Mouse (Mus musculus) kidney, adult 2 months (tissue): ENCODE results near the gene Gosr2. TPM values are rescaled to one million over a fixed set of nuclear protein-coding genes. Genes with fewer than 3 reads are reported as not detected.

Experiments
- DNase-seq: peaks from one replicate; pipeline ENCODE4 v3.0.0; 2021
- H3K27ac ChIP-seq: fragments of 200-500 bp; 2 replicates; pipeline ENCODE4 v1.5.1; 2012; ENCODE audit warnings: low read depth, low read length, control low read depth, inconsistent platforms; ENCODE audit not compliant: insufficient read depth
- H3K27me3 ChIP-seq: fragments of 200-500 bp; replicated peaks from 2 replicates; pipeline ENCODE4 v1.6.1; 2012; ENCODE audit warnings: mild to moderate bottlenecking, moderate library complexity, low read length, inconsistent platforms; ENCODE audit not compliant: control insufficient read depth, insufficient read depth
- H3K36me3 ChIP-seq: fragments of 200-500 bp; 2 replicates; pipeline ENCODE4 v1.6.1; 2012; ENCODE audit warnings: mild to moderate bottlenecking, moderate library complexity, low read length, inconsistent platforms; ENCODE audit not compliant: control insufficient read depth, insufficient read depth
- H3K4me1 ChIP-seq: fragments of 200-500 bp; 2 replicates; pipeline ENCODE4 v1.6.1; 2011; ENCODE audit warnings: low read length; ENCODE audit not compliant: control insufficient read depth, insufficient read depth
- H3K4me3 ChIP-seq: fragments of 200-500 bp; 2 replicates; pipeline ENCODE4 v1.5.1; 2011; ENCODE audit warnings: mild to moderate bottlenecking, low read depth, low read length, control low read depth; ENCODE audit not compliant: insufficient read depth
- CTCF ChIP-seq: fragments of 200-500 bp; conservative IDR thresholded peaks from 2 replicates; pipeline ENCODE4 v1.5.1; 2011; ENCODE audit warnings: low read depth, mild to moderate bottlenecking, control low read depth, low read length, moderate library complexity, mixed read lengths; ENCODE audit not compliant: insufficient read depth, insufficient read length
- POLR2A ChIP-seq: fragments of 200-500 bp; IDR thresholded peaks from one replicate; pipeline ENCODE4 v1.6.1; 2011; ENCODE audit warnings: low read depth, low read length, control low read depth
- WGBS: fragments of 180-500 bp; shearing (Covaris S2); methylation state at CpG from one replicate; pipeline ENCODE4 v1.1.7; 2018; 5-methylcytosine and 5-hydroxymethylcytosine counted together
- polyA plus RNA-seq: library from polyadenylated mRNA; depleted of rRNA; stranded (reverse); fragments of >200 nt; gene quantifications from 2 replicates; pipeline ENCODE4 v1.2.3, GENCODE M21; 2012

Gosr2 gene
- polyA plus RNA-seq, 1 experiment = 101 TPM

DNA sequence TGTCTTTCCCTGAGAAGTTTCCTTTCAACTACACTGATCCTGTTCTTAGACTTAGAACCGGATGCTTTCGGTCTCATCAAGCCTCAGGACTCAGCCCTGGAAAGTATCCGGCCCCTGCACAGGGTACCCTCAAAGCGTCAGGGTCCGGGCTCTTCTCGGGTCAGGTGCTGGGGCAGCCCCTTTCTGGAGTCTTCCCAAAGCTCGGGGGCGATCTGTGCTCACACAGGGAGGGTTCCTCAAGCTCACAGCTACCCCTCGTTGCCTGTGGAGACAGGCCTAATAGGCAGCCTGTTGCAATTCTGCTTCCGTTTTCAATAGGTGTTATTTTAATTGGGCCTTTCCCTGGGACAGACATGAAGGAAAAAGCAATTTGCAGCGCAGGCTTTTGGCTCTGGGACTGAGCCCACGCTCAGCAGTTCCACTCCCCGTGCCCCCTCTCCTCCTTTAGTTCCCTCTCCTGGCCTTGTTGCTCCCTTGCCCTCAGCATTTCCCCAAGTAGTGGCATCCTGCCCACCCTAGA lies 30.7 kb downstream of the Gosr2 start:
- H3K4me1 ChIP-seq = no peaks in the 10 kb centered on the region

GRCm38 (mm10) chr11:103666181-103666906 lies 31.4 kb downstream of the Gosr2 start:
- Histone ChIP-seq H3K36me3 (no peaks in the 10 kb centered on the region), H3K4me1 (no peaks in the 10 kb centered on the region), H3K4me3 (no peak overlapping the region), H3K27me3 (no peaks in the 10 kb centered on the region), H3K27ac (no peak overlapping the region)
- WGBS = 39% methylated on average over 10 of the region's 10 CpGs
- DNase-seq = no peak
- TF ChIP-seq CTCF (no peak), POLR2A (no peak)

More for the DNA sequence above, 30.7 kb downstream of the Gosr2 start:
- Histone ChIP-seq H3K27ac (no peak overlapping the region), H3K4me3 (no peak overlapping the region), H3K36me3 (no peaks in the 10 kb centered on the region), H3K27me3 (no peaks in the 10 kb centered on the region)
- WGBS = 55% methylated on average over 13 of the region's 13 CpGs
- no peak for DNase-seq
- TF ChIP-seq POLR2A = no peak
- no peak for TF ChIP-seq CTCF

GRCm38 (mm10) chr11:103665695-103666094 lies 32.0 kb downstream of the Gosr2 start:
- Histone ChIP-seq H3K4me1 (no peaks in the 10 kb centered on the region), H3K36me3 (no peaks in the 10 kb centered on the region), H3K27ac (no peak overlapping the region), H3K4me3 (no peak overlapping the region), H3K27me3 (no peaks in the 10 kb centered on the region)
- no peak for DNase-seq
- WGBS = 67% methylated on average over 1 of the region's 1 CpGs
- TF ChIP-seq CTCF = no peak
- TF ChIP-seq POLR2A = no peak

DNA sequence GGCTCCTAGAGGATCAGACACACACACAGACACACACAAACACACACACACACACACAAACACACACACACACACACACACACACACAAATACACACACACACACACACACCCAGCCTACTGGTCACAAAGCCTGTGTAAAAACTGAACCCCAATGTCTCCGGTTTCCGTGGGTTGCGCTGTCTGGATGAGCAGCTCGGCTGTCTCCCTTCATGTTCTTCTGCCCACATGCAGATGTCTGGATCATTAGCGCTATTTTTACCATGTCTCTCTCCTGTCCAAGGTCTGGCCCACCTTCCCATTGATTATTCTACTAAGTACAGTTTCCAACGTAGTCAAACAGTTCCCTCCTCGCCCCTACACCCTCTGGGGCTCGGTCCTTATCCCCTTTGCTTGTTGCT lies 34.6 kb downstream of the Gosr2 start:
- no peak for DNase-seq

DNA sequence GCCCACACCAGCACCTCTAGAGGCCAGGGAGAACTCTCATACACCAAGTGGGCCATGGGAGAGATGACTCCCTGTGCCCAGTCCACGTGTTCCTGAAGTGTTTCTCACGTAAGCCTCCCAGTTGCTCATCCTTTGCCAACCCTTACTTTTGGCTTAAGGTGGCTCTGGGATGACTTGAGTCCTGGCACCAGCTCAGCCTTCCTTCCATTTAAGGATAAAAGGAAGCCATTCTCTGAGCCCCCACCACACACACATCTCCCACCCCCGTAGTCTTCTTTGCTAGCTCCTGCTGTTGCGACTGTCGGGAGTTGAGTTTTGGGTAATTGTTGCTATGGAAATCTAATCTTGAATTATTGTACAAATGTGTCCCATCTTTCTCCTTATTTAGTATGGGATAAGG lies 35.2 kb downstream of the Gosr2 start:
- TF ChIP-seq POLR2A (no peak), CTCF (no peak)
- Histone ChIP-seq H3K27ac (no peak overlapping the region), H3K4me1 (no peaks in the 10 kb centered on the region), H3K36me3 (no peaks in the 10 kb centered on the region), H3K27me3 (no peaks in the 10 kb centered on the region), H3K4me3 (no peak overlapping the region)
- 78% methylated on average over 5 of the region's 5 CpGs for WGBS
- no peak for DNase-seq

More for the DNA sequence above, 34.6 kb downstream of the Gosr2 start:
- H3K27ac ChIP-seq = no peak overlapping the region
- H3K4me3 ChIP-seq = no peak overlapping the region
- H3K36me3 ChIP-seq = no peaks in the 10 kb centered on the region
- WGBS = 78% methylated on average over 8 of the region's 8 CpGs
- no peaks in the 10 kb centered on the region for H3K27me3 ChIP-seq
- TF ChIP-seq POLR2A (no peak), CTCF (no peak)
- H3K4me1 ChIP-seq = no peaks in the 10 kb centered on the region

GRCm38 (mm10) chr11:103661863-103662262 lies 35.8 kb downstream of the Gosr2 start:
- no peak for TF ChIP-seq CTCF
- no peaks in the 10 kb centered on the region for H3K4me1 ChIP-seq
- DNase-seq = no peak
- 55% methylated on average over 4 of the region's 4 CpGs for WGBS
- H3K27ac ChIP-seq = no peak overlapping the region
- no peaks in the 10 kb centered on the region for H3K36me3 ChIP-seq
- no peak overlapping the region for H3K4me3 ChIP-seq
- no peaks in the 10 kb centered on the region for H3K27me3 ChIP-seq

- no peak for DNase-seq
- no peaks in the 10 kb centered on the region for H3K36me3 ChIP-seq
- H3K27ac ChIP-seq = no peak overlapping the region
- no peak for TF ChIP-seq POLR2A
- TF ChIP-seq CTCF = no peak
- 86% methylated on average over 7 of the region's 7 CpGs for WGBS
- no peaks in the 10 kb centered on the region for H3K27me3 ChIP-seq
- no peak overlapping the region for H3K4me3 ChIP-seq
- no peaks in the 10 kb centered on the region for H3K4me1 ChIP-seq
These were observed 39.5 kb downstream of the Gosr2 start for GRCm38 (mm10) chr11:103658189-103658588.

- Histone ChIP-seq H3K4me3 (no peak overlapping the region), H3K27me3 (no peaks in the 10 kb centered on the region), H3K27ac (no peak overlapping the region), H3K4me1 (no peaks in the 10 kb centered on the region), H3K36me3 (no peaks in the 10 kb centered on the region)
- TF ChIP-seq CTCF = no peak
- TF ChIP-seq POLR2A = no peak
- 7% methylated on average over 3 of the region's 3 CpGs for WGBS
- peak; percentile 42 for DNase-seq
These were observed 41.2 kb downstream of the Gosr2 start for GRCm38 (mm10) chr11:103656520-103656919.
